Mouse (Mus musculus) ovary, adult 18-20 months (tissue): Measurements from ENCODE around the gene Pmm1.

Source experiments
- DNase-seq: peaks from one replicate; pipeline ENCODE4 v3.0.0; 2022; ENCODE audit warnings: low spot score, mixed read lengths

Pmm1 gene

DNA sequence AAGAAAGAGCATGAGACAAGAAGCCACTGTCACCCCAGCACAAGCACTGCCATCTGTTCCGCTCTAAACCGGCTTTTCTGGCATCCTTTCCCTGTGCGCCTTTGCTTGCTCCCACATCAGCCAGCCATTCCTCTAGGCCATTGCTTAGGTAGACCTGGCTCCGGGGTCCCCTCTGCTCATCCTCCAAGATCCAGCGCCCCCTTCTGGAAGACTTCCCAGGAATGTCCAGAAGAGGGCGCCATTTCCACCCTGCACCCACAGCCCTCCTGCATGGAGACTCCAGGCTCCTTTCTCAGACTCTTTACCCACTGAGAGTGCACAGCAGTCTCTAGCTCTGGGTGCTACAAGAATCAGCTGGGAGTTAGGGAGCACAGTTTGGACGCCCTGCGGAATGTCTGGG, 4.3 kb downstream of the Pmm1 start:
- DNase-seq: no peak

DNA sequence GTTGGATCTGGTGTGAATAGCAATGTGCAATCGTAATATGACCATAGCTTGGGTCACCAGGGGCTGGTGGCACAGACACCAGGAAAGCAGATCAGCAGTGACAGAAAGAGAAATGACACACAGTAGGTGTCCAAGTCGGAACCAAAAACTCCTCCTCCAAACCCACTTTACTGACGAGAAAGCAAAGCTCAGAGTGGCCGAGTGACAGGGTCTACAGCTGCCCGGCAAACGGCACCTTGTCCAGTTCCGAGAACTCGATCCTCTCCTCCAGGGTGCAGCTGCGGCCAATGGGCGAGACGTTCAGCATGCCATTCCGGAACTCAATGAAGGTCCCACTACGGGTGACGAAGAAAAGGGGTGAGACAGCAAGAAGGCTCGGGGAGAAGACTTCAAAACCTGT, 5.3 kb downstream of the Pmm1 start:
- DNase-seq: no peak

DNA sequence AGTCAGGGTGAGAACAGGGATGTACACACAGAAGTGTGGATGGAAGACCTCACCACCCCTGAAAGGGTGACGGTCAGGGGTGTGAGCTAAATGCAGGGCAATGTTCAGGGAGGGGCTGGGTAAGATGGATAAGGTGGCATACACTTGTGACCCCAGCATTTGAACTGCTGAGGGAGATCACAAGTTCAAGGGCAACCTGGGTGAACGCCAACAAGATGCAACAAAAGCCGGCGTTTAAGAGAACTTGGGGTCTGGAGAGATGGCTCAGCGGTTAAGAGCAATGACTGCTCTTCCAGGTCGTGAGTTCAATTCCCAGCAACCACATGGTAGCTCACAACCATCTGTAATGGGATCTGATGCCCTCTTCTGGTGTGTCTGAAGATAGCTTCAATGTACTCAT, 6.0 kb downstream of the Pmm1 start:
- no peak for DNase-seq

DNA sequence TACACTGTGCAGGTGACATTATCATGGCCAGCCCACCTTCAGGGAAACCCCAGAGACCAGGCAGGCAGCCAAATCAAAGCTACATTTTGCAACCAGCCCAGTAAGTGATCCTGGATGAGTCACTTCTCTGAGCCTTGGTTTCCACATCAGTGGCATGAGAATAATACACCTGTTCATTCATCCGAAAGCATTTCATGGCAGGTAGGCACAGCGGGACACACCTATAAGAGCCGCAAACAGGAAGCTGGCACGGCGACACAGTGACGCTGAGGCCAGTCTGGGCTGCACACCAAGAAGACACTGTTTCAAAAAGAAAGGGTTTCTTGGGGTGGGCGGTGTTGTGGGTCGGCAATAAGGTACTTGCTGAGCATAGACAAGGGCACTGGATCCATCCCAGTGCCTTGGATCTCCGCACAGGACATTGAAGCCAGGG, 6.6 kb downstream of the Pmm1 start:
- DNase-seq: no peak

DNA sequence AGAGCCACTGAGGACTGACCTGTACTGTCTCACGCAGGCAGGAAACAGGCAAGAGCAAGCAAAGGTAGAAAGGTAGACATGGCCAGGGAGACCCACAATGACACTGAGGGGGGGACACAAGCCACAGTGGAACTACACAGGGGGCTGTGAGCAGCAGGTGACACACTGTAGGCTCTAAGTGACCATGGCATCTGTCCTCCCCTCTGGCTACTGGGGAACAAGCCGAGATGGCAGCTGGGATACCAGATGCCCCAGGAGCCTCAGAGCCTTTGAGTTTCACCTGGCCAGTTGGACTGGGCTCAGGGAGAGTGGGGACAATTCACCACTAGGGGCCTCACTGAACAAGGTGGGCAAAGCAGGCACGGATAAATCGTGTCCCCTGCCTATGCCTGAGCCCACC, 8.4 kb downstream of the Pmm1 start:
- DNase-seq: no peak

DNA sequence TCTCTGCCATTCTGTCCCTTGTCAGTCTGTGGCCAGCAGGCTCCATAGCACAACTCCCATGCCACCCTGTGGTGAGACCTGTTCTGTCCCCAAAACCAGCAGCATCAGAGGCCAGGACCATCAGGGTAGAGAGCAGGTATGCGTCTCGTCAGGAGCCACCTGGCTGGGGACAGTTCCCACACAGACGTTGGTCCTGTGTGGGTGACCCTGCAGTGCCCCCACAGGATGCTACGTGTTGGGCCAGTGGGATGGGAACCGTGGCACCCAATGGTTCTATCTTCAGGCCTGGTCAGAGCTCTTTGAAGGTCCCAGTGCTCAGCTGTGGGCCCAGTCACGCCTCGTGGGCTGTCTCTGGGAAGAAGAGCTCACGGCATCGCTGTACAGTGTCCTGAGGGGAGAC, 9.6 kb downstream of the Pmm1 start:
- DNase-seq: no peak

DNA sequence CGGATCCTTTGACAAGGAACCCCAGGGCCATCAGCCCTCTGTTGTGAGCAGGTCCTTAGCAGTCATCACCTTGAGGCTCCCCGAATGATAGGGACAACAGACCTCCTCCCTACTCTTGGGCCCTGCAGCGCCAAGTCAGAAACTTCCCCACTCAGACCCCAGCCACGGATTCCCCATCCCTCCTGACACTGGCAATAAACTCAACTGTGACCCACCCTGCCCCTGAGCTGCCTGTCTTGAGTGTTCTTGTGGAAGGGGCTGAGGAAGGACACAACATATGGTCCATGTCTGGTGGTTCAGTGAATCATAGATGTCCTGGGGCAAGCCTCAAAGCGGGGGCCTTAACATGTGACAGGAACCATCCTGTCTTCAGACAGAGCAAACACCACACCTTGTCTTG, 10.0 kb downstream of the Pmm1 start:
- DNase-seq: no peak

DNA sequence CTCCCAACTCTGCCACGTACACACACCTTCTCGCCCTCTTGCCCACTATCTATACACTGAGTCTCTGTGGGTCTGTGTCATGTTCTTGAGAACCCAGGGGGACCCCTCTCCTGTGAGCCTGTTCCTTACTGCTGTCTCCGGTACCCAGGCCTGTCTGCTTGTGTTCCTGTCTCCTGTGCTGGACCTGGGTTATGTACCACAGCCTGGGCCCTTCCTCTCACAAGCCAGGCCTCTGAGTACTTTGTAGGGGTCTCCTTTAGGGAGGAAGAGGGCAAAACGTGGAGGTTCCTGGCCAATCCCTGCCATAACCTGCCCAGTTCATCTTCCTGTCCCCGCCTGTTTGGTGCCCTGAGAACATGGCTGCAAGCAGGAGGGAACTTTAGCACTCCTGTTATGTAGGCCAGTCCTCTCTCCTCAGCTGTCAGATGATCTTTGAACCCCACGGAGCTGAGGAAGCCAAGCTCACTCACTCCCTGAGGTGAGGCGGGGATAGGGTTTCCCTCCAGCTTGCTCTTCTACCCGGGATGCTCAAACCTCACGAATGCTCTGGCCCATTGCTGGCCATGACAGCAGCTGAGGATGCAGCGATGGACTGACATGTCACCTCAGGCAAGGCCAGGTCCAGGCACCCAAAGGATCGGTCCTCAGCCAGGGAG, 11.1 kb downstream of the Pmm1 start:
- DNase-seq: no peak

DNA sequence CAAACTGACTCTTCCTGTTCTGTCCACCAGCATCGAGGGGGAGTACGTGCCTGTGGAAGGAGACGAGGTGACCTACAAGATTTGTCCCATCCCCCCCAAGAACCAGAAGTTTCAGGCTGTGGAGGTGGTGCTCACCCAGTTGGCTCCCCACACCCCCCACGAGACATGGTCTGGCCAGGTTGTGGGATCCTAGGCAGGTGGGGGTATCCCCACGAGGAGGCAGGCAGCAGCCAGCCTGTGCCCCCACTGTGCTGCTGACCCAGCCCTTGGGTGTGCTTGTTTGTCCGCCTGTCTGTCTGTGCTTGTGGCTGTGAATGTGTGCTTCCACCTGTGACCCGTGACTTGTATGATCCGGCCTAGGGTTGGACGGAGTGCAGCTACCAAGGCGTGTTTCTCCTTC, 11.7 kb downstream of the Pmm1 start:
- DNase-seq: no peak

DNA sequence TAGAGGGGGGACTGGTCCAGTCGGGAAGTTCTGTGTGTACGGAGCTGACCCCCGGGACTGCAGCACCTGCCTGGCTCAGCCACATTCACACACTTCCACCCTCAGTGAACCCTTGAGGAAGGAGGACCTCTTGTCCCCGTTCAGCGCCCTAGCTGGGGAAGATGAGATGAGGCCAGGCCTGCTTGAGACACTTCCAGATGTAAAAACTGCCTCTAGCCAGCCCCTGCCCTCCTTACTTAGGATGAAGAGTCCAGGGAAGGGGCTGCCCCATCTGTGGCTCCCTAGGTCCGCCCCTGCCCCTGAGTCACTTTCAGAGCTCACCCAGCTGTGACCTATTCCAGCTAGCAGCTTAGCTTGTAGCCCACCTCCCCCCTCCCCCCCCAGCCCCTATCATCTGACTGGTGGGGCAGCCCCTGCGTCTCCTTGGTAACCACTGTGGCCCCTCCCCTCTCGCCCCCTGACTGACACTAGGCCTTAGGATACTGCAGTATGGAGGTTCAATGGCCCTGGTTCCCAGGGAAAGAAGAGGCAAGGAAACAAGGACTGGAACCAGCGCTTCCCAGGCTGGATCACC, 17.5 kb downstream of the Pmm1 start:
- DNase-seq: no peak

DNA sequence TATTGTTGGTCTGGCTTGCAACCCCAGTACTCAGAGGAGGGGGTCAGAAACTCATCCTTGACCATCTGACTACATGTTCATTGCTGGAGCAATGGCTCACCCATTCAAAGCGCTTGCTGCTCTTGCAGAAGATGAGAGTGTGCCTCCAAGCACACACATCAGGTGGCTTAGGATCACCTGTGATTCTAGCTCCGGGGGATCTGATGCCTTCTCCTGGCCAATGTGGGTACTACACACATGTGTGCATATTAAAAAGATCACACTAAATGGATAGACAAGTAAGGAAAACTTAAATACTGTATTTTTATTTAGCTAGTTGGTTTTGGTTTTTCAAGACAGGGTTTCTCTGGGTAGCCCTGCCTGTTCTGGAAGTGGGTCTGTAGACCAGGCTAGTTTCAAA, 19.7 kb downstream of the Pmm1 start:
- DNase-seq: no peak

DNA sequence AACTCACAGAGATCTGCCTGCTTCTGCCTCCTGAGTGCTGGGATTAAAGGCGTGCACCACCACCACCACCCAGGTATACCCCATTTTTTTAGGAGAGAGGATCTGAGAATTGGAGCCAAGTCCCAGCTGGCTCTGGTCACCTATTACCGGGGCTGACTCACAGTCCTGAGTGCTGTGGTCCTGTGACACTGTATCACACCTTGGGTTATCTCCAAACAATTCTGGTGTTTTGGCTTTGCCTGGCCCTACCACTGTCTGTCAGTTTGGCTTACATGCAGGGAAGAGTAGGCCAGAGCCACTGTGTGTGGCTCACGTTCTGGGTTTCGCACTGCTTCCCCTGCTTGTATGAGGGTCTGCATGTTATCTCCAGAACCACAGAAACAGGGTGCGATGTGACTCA, 20.5 kb downstream of the Pmm1 start:
- no peak for DNase-seq

DNA sequence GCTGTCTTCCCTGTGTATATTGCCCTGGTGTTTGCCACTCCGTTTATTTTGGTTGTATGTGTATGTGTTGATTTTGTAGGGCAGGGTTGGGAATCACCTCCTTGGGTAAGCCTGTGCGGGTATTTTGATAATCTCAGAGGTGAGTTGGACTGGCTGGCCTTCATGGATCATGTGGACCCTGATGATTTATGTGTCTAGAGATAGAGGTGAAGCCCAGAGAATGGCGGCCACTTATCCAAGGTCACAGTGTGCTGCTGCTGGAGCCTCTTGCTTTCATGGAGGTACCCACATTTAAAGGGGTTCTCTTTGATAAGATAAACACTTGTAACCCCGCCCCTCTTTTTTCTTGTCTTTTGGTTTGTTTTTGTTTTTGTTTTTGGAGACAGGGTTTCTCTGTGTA, 21.0 kb downstream of the Pmm1 start:
- DNase-seq: no peak

DNA sequence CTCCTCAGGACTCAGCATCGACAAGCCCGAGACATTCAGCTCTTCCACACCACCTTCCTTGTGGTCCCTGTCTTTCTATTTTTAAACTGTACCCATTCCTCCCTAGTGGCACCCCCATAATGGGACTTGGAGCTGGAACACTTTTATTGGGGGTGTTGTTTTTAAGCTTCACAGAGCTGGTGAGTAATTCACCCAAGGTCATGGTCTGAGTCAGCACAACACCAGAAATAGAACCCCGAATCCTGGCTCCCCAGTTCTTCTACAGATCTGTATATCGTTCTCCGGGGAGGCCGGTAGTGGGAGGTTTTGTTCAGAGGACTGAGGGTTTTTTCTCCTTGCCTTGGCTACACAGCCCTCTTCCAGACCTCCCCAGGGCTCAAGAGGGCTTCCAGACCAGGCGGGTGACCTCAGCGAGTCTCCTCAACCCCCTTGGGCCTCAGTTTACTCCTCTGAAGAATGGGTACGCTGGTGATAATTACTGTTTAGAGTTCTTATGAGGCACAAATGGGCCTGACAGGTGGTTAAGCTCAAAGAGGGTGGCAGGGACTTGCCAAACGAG, 21.5 kb downstream of the Pmm1 start:
- no peak for DNase-seq

DNA sequence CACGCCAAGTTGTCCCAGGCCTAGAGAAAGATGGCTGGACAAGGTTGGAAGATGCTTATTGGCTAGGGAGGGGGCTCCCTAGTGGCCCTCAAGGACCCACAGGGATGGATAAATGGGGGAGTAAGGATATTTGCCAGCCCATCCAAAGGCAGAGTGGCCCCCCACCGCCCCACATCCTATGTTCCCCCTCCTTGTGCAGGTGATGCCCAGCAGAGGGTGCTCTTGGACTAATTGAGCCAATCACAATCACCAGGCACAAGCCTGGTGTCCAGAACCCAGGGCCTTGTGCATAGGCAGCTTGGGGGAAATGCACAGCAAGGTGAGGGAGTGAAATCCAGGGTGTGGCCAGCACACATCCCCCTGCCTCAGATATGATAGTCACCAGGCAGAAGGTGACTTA, 22.5 kb downstream of the Pmm1 start:
- no peak for DNase-seq

DNA sequence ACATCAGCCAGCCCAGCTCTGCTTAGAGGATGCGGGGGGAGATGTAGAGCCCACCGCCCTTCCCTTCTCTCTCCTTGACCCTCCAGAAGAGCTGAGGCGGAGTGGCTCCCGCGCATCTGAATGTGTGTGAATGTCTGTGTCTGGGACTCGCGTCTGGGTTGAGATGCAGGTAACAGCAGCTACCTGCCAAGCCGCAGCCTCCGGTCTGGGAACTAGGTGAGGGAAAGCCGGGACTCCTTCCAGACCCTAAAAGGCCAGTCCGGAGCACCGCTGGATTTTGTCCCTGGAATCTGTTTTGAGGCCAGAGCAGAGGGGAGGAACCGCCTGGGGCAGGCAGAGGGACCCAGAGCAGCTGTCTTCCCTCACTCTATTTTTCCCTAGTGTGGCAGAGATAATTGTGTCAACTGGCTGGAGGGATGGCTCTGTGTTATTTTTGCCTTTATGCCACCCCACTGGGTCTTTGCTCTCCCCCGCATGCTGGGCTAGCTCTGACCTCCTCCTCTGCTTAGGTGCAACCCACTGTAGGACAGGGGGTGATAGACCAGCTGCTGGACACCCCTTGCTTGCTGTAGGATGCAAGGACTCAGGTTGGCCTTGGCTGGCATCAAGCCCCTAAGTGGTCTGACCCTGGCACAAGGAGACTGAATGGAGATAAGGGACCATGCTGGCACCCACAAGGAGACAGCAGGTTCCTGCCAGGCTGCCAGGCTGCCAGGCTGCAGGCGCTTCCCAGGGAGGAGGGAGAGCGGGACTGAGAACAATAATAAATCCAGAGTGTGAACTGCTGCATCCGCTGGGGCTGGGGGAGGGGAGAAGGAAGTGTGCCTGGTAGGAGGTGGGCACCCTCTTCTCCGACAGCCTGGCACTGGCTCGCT, 23.4 kb downstream of the Pmm1 start:
- peak; percentile 72 for DNase-seq

DNA sequence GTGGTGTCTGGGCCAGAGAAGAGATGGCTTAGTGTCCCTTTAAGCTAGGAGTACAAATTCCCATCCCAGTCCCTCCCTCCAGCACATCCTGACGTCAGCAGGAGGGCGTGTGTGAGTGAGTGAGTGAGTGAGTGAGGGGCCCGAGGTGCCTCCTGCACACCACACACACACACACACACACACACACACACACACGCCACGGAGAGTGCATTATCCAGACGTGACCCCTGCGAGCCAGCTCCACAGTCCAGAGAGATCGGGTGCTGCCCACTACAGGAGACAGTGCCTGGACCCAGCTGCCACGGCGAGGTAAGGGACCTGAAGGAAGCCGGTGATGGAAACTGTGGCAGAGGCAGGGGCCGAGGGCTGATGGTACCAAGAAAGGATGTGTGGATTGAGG, 24.1 kb downstream of the Pmm1 start, which contains the start of gene Csdc2:
Csdc2 (plus strand) TSS at position 81 of the 400 bp plus-strand sequence.
- DNase-seq: peak; percentile 47

DNA sequence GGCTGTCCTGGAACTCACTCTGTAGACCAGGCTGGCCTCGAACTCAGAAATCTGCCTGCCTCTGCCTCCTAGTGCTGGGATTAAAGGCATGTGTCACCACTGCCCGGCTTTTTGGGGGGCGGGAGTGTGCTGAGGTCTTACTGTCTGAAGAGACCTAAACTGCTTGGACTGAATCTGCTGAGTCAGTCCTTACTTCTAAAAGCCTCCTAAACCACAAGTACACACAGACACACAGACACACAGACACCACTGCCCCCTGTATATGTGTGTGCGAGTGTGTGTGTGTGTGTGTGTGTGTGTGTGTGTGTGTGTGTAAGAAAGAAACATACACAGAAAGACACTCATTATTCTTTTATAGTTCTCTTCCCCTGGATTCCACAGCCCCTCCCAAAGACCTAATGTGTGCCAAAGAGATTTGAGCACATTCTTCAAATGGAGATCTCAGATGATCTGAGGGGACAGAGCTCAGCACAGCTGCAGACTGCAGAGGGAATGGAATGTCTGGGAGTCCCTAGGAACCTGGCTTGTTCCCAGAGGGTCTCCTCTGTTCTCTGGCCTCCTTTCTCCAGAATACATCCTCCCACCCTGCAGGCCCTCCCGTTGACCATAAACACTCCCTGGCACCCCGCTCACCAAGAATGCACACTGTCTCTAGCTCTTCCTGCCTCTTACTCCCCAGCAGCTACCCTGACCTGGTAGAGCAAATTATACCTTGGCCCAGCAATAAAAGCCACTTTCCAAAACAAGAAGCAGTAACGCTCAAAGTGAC, 24.7 kb downstream of the Pmm1 start:
- DNase-seq: no peak

DNA sequence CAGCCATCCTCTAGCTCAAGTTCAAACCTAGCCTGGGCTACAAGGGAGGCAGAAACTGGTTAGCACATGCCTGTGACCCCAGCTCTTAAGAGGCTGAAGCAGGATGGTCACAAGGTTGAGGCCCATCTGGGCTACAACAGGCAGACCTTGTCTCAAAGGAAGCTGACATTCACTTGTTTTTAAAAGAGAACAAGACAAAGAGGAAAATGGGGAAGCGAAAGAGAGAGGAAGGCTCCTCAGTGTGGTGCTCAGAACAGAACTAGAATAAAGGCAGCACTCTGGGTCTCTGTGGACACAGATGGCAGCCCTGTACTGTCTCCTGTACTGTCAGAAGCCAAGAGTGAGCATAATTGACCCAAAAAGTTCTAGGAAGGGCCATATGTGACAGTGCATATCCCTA, 26.7 kb downstream of the Pmm1 start:
- DNase-seq: no peak

DNA sequence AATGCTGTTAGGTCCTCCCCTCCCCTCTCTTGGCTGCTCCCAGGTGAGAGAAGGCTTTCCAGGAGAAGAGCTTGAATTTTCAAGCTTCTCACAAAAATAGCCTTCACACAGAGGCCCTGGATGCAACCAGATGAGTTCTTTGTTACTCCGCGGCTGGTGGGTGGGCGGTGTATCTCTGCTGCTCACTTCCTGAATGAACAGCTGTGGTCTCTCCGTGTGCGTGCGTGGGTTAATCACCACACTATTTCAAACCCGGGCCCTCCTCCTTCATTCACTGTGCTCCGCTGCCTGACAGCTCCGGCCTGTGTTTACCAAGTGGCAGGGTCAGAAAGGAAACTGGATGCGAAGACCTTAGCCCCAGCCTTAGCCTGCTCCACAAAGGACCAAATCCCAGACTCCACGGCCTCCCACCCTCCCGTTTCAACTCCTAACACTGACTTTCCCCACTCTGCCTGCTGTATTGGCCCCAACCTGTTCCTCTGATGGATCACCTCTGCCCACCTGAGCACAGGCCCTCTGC, 27.7 kb downstream of the Pmm1 start:
- DNase-seq: no peak

DNA sequence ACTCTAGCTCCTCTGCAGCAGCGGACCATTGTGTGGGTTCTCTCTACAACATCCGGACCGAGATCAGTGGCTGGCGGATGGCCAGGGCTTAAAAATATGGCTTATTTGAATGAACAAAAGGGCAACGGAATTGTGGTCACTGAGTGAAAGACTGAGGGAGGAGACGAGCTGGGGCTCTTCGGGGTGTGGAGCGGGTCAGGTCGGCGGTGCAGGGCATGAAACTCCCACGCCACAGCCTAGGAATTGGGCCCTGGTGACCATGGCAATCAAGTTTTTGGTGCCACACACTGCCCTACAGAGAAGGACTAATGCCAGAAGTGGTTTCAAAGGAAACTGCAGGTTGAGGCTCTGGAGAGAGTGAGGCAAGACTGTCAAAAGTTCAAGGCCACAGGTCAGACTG, 32.5 kb downstream of the Pmm1 start:
- DNase-seq: peak; percentile 29

DNA sequence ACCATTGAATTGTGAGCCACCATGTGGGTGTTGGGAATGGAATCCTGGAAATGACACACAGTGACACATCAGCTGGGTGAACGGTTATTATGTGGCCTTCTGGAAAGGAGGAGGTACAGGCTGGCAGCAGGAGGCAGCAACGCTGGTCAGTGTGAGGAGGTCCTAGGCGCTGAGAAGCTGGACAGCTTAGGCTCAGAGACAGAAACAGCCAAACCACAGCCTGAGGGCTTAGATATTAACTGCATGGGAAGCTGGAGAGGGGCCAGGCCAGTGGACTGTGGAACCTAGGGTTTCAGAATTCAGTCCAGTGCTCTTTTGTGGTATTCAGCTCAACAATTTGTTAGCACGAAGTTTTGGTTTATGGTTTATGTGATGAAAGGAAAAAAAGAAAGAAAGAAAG, 33.0 kb downstream of the Pmm1 start:
- no peak for DNase-seq
